Mouse (Mus musculus): ENCODE measurements at regions not wholly inside any gene's neighbourhood (a gene's known extent, or its start where the extent isn't known, plus 50 kb on each side); places are given as distances from the start of the nearest gene placed in this dataset.

DNA sequence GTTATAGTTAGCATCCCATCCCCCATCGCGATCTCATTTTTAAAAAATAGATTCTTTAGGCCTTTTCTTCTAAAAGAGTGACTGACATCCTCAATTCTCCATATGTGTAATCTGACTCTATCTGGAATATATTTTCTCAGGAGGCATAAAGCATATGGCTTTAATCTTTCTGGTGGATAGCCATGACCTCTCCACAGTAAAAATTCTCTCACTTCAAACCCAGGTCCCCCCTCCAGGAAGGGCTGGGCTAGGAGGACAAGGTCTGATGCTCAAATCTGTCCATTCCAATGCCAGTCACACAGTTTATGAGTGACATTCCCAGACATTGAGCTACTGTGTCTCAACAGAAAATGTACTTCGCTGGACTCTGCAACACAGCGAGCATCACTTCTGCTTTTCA is 226.8 kb upstream of the Kdm8 start:
- H3K27ac ChIP-seq, result no peak overlapping the region

DNA sequence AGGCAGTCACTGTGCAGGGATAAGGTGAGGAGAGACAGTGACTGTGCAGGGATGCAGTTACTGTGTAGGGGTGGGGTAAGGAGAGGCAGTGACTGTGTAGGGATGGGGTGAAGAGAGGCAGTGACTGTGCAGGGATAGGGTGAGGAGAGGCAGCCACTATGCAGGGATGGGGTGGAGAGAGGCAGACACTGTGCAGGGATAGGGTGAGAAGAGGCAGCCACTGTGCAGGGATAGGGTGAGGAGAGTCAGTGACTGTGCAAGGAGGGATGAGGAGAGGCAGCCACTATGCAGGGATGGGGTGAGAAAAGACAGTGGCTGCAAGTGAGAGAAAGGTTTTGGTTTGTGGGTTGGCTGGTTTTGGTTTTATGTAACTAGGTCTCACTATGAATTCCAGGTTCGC is 221.8 kb upstream of the Kdm8 start:
- Histone ChIP-seq H3K9me3 (no peaks in the 10 kb centered on the region), H3K4me3 (replicated peaks) (no peak overlapping the region), H3K4me1 (replicated peaks) (peaks cover 4% of the 10 kb centered on the region; the same call in 1 of the 2 replicates), H3K27ac (no peak overlapping the region), H3K9ac (replicated peaks) (no peak overlapping the region), H3K27me3 (no peaks in the 10 kb centered on the region), H3K36me3 (no peaks in the 10 kb centered on the region), H3K4me2 (no peak overlapping the region)
- ATAC-seq (ENCODE audit: insufficient number of reproducible peaks, insufficient read depth, low FRiP score, low TSS enrichment, low read depth), result no peak
- whole genome bisulfite sequencing, result 85% methylated on average over 1 of the region's 1 CpGs

More for the DNA sequence above, 226.8 kb upstream of the Kdm8 start:
- Histone ChIP-seq H3K4me1 (replicated peaks) (peaks cover 6% of the 10 kb centered on the region; the same call in 1 of the 2 replicates), H3K27me3 (peaks cover 3% of the 10 kb centered on the region), H3K4me2 (no peak overlapping the region), H3K9ac (replicated peaks) (no peak overlapping the region), H3K9me3 (no peaks in the 10 kb centered on the region), H3K36me3 (no peaks in the 10 kb centered on the region), H3K4me3 (replicated peaks) (no peak overlapping the region)
- ATAC-seq (ENCODE audit: insufficient number of reproducible peaks, insufficient read depth, low FRiP score, low TSS enrichment, low read depth), result no peak
- 88% methylated on average over 4 of the region's 4 CpGs for WGBS

DNA sequence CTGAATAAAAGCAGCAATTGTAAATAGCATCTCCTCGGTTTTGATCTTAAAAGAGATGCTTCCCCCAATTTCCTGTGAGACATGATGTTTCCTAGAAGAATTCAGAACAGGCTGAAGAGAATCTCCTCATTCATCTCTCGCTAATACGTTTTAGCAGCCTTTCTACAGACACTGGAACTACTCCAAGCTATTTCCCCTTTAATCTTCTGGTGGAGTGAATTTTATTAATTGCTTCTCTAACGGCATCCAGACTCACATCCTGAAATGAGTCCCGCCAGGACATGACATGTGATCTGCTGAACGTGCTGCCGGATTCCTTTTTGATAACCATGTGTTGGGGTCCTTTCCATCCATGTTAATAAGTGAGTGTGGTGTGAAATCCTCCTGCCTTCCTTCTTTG is 209.6 kb upstream of the Kdm8 start:
- no peak overlapping the region for H3K27ac ChIP-seq
- H3K9ac ChIP-seq (replicated peaks), result no peak overlapping the region
- ATAC-seq (ENCODE audit: insufficient number of reproducible peaks, insufficient read depth, low FRiP score, low TSS enrichment, low read depth), result no peak
- 32% methylated on average over 7 of the region's 7 CpGs for WGBS
- H3K36me3 ChIP-seq, result no peaks in the 10 kb centered on the region
- no peaks in the 10 kb centered on the region for H3K27me3 ChIP-seq
- H3K4me1 ChIP-seq (replicated peaks), result no peaks in the 10 kb centered on the region
- no peak overlapping the region for H3K4me3 ChIP-seq (replicated peaks)
- H3K4me2 ChIP-seq, result no peak overlapping the region
- no peaks in the 10 kb centered on the region for H3K9me3 ChIP-seq

DNA sequence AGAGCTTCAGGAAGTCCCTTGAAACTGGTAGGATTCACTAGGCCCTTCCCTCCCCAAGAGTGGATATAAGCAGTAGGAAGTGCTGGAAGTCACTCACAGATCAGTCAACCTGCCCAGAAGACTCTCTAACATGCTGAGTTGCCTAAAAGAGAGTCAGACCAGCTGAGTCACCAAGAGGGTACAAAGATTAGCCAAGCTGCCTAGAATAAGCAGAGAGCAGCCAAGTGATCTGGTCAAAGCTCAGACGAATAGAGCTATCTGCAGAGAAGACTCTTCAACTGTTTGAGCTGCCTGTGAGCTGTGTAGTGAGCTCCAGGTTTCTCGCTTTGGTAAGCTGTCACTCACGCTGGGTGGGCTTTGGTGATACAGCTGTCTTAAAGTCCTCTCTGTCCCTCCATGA is 207.4 kb upstream of the Kdm8 start:
- Histone ChIP-seq H3K27ac (no peak overlapping the region), H3K36me3 (no peaks in the 10 kb centered on the region), H3K9ac (replicated peaks) (no peak overlapping the region), H3K9me3 (no peaks in the 10 kb centered on the region), H3K4me1 (replicated peaks) (no peaks in the 10 kb centered on the region), H3K4me2 (no peak overlapping the region), H3K27me3 (no peaks in the 10 kb centered on the region), H3K4me3 (replicated peaks) (no peak overlapping the region)
- WGBS, result 80% methylated on average over 3 of the region's 3 CpGs
- ATAC-seq (ENCODE audit: insufficient number of reproducible peaks, insufficient read depth, low FRiP score, low TSS enrichment, low read depth), result no peak

DNA sequence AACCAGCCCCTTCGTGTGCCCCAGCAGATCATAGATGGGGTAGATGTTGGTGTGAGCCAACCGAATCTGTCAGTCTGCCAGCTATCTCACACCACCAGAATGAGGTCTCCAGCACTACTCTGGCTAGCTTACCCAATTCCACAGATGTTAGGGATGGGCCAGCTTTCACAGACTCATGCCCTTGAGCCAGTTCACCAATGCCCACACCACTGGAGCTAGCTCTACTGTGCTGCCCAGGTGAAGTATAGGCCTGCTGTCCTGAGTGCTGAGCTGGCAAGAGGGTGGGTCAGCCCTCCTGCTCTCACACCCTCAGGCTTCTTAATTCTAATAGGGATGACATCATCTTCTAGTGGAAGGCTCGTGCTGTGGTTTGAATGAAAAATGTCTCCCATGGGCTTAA is 201.5 kb upstream of the Kdm8 start:
- ATAC-seq (ENCODE audit: insufficient number of reproducible peaks, insufficient read depth, low FRiP score, low TSS enrichment, low read depth), result no peak

DNA sequence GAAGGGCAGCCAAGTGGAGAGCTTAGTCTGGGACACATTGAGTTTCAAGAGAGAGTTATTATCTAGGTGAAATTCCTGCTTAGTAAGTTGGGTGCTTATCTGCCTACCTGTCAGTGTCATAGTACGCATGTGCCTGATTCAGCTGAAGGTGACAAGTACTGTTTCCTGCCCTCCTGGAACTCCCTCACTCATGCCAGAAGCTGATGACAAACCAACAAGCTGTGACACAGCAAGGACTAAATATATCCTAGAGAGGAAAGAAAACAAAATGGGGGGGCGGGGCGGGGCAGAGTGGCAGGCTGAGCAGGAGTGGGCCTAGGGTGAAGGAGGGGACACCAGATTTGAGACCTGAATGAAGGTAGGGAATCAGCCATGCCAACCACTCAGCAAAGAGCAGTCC is 196.1 kb upstream of the Kdm8 start:
- H3K27ac ChIP-seq, result no peak overlapping the region
- H3K4me2 ChIP-seq, result no peak overlapping the region
- H3K27me3 ChIP-seq, result no peaks in the 10 kb centered on the region
- H3K9me3 ChIP-seq, result no peaks in the 10 kb centered on the region
- no peak overlapping the region for H3K4me3 ChIP-seq (replicated peaks)
- ATAC-seq (ENCODE audit: insufficient number of reproducible peaks, insufficient read depth, low FRiP score, low TSS enrichment, low read depth), result no peak
- H3K36me3 ChIP-seq, result no peaks in the 10 kb centered on the region
- WGBS, result 96% methylated on average over 3 of the region's 3 CpGs
- peaks cover 7% of the 10 kb centered on the region; the same call in 1 of the 2 replicates for H3K4me1 ChIP-seq (replicated peaks)
- H3K9ac ChIP-seq (replicated peaks), result no peak overlapping the region

More for the DNA sequence above, 201.5 kb upstream of the Kdm8 start:
- 76% methylated on average over 3 of the region's 3 CpGs for WGBS
- Histone ChIP-seq H3K27ac (no peak overlapping the region), H3K36me3 (no peaks in the 10 kb centered on the region), H3K4me2 (no peak overlapping the region), H3K4me1 (replicated peaks) (no peaks in the 10 kb centered on the region), H3K27me3 (no peaks in the 10 kb centered on the region; the same call in 1 of the 2 replicates), H3K9me3 (no peaks in the 10 kb centered on the region), H3K4me3 (replicated peaks) (no peak overlapping the region), H3K9ac (replicated peaks) (no peak overlapping the region)

DNA sequence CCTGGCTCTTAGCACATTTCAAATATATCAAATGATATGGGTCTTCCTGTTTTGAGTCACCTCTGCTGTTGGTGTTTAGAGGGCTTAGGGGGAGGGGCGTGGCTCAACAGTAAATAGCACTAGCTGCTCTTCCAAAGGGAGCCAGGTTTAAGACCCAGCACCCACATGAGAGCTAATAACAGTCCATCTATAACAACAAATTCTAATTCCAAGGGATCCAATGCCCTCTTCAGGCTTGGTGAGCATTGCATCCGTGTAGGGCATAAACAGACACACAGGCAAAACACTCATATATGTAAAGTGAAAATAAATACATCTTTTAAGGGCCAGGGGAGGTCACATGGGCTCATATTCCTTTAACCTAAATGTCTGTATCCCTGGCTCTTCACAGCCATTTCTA is 194.1 kb upstream of the Kdm8 start:
- Histone ChIP-seq H3K4me3 (replicated peaks) (no peak overlapping the region), H3K9me3 (no peaks in the 10 kb centered on the region), H3K27ac (no peak overlapping the region), H3K27me3 (0 out of 2 replicates have a peak, but pooled peaks cover 6% of the 10 kb centered on the region), H3K4me1 (replicated peaks) (peaks cover 7% of the 10 kb centered on the region; the same call in 1 of the 2 replicates), H3K4me2 (no peak overlapping the region), H3K9ac (replicated peaks) (no peak overlapping the region), H3K36me3 (no peaks in the 10 kb centered on the region)
- ATAC-seq (ENCODE audit: insufficient number of reproducible peaks, insufficient read depth, low FRiP score, low TSS enrichment, low read depth), result no peak
- 83% methylated on average over 2 of the region's 2 CpGs for WGBS

DNA sequence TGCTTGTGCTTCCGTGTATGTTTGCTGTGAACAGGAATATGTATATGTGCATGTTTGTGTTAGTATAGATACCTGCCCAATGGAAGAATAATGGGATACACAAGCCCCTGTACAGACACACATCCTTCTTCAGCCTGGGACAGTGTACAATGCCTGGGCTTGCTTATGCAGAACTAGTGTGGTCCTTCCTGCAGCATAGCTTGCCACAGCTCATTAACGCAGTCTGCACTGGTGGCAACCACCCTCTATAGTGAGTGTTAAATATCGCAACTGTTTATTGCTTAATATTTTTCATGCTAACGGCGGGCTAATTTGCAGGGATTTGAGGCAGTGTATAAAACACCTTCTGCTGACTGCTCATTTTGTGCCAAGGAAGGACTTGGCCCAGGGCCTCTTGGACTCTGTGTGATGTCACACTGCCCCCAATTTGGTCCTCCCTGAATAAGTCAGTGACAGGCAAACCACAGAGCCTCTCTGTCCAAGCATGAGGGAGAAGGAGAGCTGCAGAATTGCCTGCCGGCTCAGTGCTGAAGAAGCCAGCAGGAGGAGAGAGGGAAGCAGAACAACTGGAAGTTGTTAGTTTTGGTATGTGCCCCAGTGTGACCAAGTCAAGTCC is 193.4 kb upstream of the Kdm8 start:
- Histone ChIP-seq H3K4me2 (no peak overlapping the region), H3K9ac (replicated peaks) (no peak overlapping the region), H3K4me1 (replicated peaks) (peaks cover 7% of the 10 kb centered on the region; the same call in 1 of the 2 replicates), H3K27me3 (0 out of 2 replicates have a peak, but pooled peaks cover 6% of the 10 kb centered on the region), H3K9me3 (no peaks in the 10 kb centered on the region), H3K27ac (no peak overlapping the region; the same call in 1 of the 2 replicates), H3K36me3 (no peaks in the 10 kb centered on the region), H3K4me3 (replicated peaks) (no peak overlapping the region)
- peak; percentile 78; the same call in 1 of the 2 replicates for ATAC-seq (ENCODE audit: insufficient number of reproducible peaks, insufficient read depth, low FRiP score, low TSS enrichment, low read depth)
- WGBS, result 40% methylated on average over 6 of the region's 6 CpGs

DNA sequence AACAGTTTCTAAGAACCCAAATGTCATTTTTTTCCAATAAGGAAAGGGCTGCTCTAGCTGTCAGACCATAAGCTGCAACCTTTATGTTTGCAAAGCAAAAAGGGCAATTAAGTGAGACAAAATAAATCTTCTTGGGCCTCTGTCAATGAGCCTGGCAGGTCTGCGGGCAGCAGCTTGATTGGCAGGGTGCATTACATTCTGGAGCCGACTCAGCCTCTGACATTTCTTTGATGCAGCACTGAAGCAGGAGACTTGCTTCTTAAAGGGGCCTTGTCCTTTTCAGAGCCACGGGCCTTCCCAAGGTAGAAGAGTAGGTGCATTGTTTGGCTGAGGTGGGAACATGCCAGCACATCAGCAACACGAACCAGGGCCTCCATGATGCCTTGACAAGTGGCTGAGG is 190.2 kb upstream of the Kdm8 start:
- Histone ChIP-seq H3K4me1 (replicated peaks) (peaks cover 7% of the 10 kb centered on the region; the same call in 1 of the 2 replicates), H3K27ac (no peak overlapping the region), H3K4me2 (no peak overlapping the region), H3K9me3 (no peaks in the 10 kb centered on the region), H3K27me3 (0 out of 2 replicates have a peak, but pooled peaks cover 6% of the 10 kb centered on the region), H3K4me3 (replicated peaks) (no peak overlapping the region), H3K9ac (replicated peaks) (no peak overlapping the region), H3K36me3 (no peaks in the 10 kb centered on the region)
- 28% methylated on average over 4 of the region's 4 CpGs for WGBS
- ATAC-seq (ENCODE audit: insufficient number of reproducible peaks, insufficient read depth, low FRiP score, low TSS enrichment, low read depth), result no peak

DNA sequence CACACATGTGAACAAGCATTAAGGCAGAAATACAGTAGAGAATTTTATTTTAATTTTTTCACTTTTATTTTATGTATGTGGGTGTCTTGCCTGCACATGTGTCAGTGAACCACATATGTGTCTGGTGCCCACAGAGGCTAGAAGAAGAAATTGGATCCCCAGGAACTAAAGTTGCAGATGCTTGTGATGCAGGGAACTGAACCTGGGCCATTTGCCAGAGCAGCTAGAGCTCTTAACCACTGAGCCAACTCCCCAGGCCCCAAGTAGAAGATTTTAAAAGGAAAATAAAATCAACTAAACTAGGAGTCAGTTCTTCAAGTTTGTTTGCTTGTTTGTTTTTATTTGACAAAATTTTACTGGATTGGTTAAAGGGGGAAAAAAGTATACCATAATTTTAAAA is 185.5 kb upstream of the Kdm8 start:
- no peaks in the 10 kb centered on the region for H3K9me3 ChIP-seq
- no peaks in the 10 kb centered on the region for H3K36me3 ChIP-seq
- no peak overlapping the region for H3K9ac ChIP-seq (replicated peaks)
- ATAC-seq (ENCODE audit: insufficient number of reproducible peaks, insufficient read depth, low FRiP score, low TSS enrichment, low read depth), result no peak
- H3K4me1 ChIP-seq (replicated peaks), result no peaks in the 10 kb centered on the region
- H3K4me3 ChIP-seq (replicated peaks), result no peak overlapping the region
- no peak overlapping the region for H3K27ac ChIP-seq
- peaks cover 6% of the 10 kb centered on the region; the same call in 1 of the 2 replicates for H3K27me3 ChIP-seq
- H3K4me2 ChIP-seq, result no peak overlapping the region

DNA sequence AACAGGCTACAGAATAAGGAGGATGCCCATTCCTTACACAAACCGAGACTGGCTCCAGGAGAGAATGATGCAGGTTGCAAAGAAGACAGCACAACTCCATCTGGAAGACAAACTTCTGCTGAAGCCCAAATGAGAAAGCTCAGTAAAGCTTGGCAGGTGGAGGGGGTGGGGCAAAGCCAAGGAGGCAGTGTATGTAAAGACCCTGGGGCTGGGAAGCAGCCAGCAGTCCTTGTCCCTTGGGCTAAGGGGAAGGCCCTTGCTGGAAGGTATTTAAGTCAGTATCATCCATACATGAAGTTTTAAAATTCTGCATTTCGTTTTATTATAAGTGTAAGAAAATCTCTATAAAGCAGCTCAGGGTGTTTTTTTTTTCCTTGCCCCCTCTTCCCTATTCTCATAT is 182.3 kb upstream of the Kdm8 start:
- no peaks in the 10 kb centered on the region for H3K36me3 ChIP-seq
- ATAC-seq (ENCODE audit: insufficient number of reproducible peaks, insufficient read depth, low FRiP score, low TSS enrichment, low read depth), result no peak
- H3K9ac ChIP-seq (replicated peaks), result no peak overlapping the region
- H3K27ac ChIP-seq, result no peak overlapping the region
- no peak overlapping the region for H3K4me2 ChIP-seq
- WGBS, result 71% methylated on average over 2 of the region's 2 CpGs
- no peaks in the 10 kb centered on the region; the same call in 1 of the 2 replicates for H3K27me3 ChIP-seq
- no peaks in the 10 kb centered on the region for H3K9me3 ChIP-seq
- no peaks in the 10 kb centered on the region for H3K4me1 ChIP-seq (replicated peaks)
- no peak overlapping the region for H3K4me3 ChIP-seq (replicated peaks)
